Mouse (Mus musculus) gastrocnemius, postnatal 4 days (tissue): ENCODE results near the gene Eef1a1. TPM values are rescaled to one million over a fixed set of nuclear protein-coding genes. Genes with fewer than 3 reads are reported as not detected.
"Not testable (repeated sequence)": the region's sequence is repeated elsewhere in the genome, so short reads cannot be mapped to it uniquely, and the experiment has no call there.

Experiments used
- DNase-seq, 2 experiments: peaks; one replicate each; pipeline ENCODE4 v3.0.0; 2021 to 2022; ENCODE audit warnings: low spot score in 2 of 2, mixed read lengths in 2 of 2
- total RNA-seq, 2 experiments: library from RNA; stranded (reverse); gene quantifications; 2 replicates each; pipeline ENCODE4 v1.2.3; 2021

The Eef1a1 gene
- total RNA-seq, 2 experiments from 2014 or later, result 5,472 to 6,062 TPM

DNA sequence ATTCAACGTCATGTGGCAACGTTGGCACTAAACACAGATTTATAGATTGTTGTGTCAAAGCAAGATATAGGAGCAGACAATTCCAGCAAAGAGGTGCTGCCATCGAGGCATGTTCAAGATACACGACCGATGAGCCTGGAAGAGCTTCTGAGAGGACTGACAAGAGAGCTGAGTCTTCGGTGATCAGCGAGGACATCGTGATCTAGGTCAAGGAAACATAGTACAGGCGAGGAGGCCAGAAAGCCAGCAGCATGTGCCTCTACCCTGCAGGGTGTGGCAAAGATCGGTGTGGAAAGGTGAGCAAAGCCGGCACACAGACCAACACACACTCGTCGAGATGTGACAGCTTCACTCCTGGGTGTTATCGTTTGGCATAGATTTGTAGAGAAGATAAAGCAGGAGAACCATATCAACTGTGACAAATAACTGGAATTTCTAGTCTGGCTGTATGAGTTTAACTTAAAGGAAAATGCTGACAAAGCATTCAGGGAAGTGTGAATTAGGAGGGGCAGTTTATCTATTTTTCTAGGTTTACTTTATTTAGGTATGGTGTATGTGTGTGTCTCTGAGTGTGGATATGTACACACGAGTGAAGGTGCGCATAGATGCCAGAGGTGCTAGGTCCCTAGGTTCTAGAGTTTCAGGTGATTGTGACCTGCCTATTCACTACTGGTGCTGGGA lies 19.3 kb upstream of the Eef1a1 start:
- DNase-seq, result no peak

DNA sequence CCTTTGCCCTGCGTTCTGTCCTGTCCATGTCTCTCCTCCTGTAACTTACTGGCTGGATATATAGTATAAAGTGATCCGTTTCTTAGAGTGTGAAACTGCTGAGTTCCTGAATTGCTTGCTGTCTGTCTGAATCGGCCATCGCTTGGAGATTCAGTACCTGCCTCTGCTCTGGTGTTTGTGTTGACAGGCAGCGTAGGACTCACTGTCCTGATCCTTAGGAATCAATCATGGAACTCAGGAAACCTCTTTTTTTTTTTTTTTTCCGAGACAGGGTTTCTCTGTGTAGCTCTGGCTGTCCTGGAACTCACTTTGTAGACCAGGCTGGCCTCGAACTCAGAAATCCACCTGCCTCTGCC lies 17.7 kb upstream of the Eef1a1 start:
- DNase-seq, result no peak

DNA sequence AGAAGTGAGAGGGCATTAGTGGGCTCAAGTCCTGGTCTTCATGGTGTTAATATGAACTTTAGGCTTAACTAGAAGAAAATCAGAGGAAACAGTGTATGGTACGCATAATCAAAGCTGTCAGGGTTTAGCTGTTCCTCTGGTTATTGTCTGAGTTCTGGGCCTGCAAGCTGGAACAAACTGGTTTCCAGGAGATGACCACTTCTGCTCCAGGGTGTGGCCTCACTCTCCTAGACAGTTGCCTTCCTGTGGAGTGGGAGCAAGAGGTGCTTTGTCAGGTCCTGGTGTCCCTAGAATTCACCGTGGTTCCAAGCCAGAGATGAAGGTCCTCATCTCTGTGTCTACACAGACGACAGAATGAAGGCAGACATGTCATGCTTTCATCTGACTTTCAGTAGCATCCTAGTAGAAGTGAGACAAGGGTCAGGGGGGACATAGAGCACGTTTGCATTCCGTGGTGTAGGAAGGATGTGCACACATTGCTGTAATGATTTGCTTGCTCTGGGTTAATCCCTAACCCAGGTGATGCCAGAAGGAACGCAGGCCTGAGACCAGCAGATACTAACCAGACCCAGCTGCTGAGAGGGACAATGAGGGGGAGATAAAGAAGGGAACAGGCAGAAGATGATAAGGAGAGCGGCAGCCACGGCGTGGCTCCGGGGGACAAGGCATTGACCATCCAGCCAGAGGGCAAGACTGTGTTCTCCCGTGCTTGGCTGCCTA lies 17.2 kb upstream of the Eef1a1 start:
- DNase-seq, result no peak

DNA sequence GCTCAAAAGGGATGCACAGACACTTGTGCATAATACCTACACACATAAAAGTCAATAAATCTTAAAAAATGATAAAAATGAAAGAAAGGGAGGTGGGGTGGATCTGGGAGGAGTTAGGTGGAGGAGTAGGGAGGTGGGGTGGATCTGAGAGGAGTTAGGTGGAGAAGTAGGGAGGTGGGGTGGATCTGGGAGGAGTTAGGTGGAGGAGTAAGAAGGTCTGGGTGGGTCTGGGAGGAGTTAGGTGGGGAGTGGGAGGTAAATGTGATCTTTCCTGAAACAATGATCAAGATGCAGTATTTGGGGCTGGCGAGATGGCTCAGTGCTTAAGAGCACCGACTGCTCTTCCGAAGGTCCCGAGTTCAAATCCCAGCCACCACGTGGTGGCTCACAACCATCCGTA lies 16.3 kb upstream of the Eef1a1 start:
- no peak for DNase-seq

DNA sequence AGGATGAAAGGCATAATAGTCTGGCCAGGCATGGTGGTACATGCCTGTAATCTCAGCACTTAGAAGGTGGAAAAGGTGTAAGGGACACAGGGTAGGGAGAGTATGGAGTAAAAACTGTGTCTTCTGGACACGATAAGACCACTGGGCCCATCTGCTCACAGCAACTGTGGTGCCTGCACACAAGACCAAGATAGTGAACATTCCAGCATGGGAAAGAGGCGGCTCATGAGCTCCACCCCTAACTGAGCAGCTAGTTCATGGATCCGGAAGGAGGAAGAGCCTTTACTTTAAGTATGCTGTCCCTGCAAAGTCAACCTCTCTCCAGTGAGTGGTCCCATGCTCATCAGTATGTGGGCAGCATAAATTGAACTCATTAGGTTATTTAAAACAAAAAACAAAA lies 15.7 kb upstream of the Eef1a1 start:
- no peak for DNase-seq

DNA sequence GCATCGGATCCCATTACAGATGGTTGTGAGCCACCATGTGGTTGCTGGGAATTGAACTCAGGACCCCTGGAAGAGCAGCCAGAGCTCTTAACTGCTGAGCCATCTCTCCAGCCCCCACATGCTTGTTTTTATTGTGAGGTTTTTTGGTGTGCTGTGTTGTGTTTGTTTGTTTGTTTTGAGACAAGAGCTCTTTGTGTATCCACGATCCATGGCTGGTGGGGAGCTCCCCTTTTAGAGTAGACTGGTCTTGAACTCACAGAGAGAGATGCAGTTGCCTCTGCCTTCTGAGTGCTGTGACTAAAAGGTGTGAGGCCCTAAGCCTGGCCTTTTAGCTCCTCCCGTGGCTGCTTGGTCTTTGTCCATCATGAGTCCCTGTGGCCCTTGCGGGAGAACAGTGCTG lies 15.2 kb upstream of the Eef1a1 start:
- no peak for DNase-seq

DNA sequence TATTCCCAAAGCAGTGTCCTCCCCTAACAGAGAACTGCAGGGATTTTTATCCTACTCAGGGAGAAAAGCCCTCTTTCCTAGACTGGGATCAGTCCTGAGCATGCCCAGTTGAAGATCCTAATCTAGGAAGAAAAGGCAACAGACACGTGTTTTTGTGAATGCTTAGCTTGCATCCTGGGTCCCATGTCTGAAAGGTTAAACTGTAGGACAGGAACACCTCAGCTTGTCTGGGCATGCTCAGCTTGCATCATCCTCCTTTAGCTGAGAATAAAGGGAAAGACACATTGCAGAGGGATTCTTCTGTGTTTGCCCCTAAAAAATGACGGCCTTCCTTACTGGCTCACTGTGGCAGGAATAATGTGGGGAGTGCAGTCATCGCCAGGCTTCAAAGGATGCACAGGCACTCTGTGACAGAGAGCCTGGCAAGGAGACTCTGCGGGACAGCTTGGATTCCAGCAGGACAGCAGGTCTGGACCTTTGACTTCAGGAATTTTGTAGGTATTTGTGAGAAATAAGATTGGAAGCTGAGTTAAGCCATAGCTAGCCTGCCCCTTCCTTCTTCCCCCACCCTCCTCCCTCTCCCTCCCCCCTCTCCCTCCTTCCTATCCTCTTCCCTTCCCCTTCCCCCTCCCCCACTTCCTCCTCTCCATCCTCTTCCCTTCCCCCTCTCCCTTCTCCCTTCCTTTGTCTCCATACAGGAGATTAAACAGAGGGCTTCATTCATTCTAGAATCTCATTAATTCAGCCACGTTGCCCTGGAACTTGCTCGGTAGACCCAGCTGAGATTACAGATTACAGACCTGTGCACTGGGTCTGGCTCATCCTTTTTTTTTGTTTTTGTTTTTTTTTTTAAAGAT lies 14.5 kb upstream of the Eef1a1 start:
- DNase-seq, result no peak

DNA sequence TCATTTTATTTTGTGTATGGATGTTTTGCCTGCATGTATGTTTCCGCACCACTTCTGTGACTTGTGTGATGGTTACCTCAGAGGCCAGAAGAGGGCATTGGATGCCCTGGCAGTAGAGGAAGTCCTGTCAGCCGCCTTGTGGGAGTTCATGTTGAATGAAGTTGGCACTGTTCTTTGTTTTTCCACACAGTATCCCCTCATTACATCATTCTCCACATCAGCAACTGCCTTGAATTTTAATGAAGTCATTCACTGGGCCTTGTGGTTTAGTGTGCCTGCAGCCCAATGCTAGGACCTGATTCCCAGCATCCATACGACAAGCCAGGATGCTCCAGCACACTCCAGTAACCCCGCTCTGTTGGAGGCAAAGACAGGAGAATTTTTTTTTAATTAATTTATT lies 12.3 kb upstream of the Eef1a1 start:
- no peak for DNase-seq

DNA sequence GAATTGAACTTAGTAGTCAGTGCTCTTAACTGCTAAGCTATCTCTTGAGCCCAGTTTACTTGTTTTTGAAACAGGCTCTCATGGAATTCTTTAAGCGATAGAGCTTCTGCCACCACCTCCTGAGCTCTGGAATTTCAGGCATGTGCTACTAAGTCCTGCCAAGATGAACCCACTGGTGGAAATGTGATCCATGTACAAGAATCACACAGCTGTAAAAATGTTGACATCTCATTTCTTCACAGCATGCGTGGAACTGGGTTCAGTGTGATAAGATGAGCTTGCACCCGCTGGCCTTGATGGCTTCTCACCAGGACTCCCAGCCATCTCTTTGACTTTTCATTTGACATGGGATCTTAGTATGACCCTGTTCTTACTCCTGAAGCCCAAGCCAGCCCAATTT lies 11.4 kb upstream of the Eef1a1 start:
- no peak for DNase-seq

DNA sequence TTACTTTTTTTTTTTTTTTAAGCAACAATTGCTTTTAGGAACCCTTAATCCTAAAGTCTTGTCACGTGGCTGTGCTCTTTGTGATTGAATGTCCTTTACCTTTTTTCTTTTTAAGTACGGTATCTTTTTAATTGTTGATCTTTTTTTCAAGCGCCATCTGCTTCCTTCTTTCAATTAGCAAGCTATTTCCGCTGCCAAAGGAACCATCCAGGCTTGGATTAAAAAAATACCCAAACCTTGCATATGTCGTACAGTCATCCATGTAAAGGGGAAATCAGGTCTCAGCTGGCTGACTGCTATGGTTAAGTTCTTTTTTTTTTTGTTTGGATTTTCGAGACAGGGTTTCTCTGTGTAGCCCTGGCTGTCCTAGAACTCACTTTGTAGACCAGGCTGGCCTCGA lies 4.2 kb upstream of the Eef1a1 start:
- no peak for DNase-seq

DNA sequence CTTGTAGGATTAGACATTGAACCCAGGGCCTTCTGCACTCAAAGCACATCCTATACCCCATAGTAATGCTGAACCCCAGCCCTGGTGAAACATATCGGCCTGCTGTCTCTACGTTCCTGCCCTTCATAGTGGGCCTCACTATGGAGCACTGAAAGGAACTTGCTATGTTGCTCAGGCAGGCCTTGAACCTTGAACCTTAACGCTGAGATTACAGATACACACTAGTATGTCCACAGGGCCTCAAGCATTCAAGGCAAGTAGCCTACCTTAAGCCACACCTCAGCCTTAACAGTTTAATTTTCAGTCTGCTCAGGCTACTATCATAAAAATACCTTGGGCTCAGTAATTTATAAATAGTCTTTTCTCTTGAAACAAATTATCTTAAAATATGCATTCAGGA lies 3.3 kb upstream of the Eef1a1 start:
- no peak for DNase-seq

DNA sequence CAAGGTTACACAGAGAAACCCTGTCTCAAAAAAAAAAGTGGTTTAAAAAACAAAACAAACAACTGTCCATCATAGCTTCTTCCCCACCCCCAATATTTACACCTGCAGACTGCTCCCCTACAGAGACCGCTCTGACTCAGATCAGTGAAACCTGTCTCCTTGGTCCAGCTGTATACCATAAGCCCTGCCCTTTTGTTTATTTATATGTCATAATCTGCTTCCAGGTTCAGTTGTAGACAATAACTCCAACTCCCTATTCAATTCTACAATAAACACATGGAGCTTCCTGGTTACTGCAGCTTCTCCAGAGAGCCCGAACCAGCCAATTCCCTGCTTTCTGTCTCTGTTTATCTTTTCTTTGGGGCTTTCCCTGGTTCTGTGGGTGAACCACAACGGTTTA lies 2.2 kb upstream of the Eef1a1 start:
- DNase-seq, result no peak

DNA sequence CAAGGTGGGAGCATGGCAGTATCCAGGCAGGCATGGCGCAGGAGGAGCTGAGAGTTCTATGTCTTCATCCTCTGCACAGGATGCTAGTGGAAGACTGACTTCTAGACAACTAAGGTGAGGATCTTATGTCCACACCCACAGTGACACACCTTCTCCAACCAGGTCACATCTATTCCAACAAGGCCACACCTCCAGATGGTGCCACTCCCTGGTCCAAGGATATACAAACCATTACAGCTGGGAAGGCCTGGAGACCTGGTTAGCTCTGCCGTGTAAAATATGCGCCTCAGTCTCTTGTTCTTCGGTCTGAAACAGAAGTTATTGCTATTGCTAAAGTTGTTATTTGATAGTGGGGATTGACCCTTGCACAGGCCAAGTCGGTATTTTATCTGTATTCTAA lies 930 bp downstream of the Eef1a1 start:
- DNase-seq, result not testable (repeated sequence)

DNA sequence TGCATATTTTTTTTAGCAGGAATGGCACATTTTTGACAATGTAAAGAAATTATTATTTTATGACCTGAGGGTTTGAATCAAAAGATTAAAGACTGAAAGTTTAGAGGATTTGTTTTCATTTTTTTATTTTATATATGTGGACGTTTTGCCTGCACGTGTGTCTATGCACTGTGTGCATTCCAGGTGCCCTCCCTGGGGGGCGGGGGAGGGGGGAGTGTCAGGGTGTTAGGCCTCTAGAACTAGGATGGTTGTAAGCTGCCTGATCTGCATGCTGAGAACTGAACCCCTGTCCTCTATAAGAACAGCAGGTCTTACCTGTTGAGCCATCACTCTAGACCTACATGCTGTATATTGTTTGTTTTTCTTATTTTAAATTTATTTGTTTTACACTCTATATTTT lies 4.3 kb downstream of the Eef1a1 start:
- no peak for DNase-seq

DNA sequence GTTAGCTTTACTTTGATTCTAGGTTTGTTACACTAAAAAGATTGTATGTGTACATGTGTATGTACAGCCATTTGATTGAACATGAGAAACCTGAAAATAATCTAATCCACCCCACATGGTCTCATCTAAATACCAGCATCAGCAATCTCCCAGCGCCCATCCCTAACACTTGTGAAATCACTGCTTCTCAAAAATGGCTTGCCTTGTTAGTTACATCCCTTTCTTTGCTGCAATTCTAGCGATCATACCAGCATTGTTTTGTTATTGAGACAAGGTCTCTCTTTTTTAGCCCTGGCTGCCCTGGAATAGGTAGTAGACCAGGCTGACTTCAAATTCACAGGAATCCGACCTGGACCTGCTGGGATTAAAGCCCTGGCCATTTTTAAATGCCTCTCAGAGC lies 6.6 kb downstream of the Eef1a1 start:
- no peak for DNase-seq

DNA sequence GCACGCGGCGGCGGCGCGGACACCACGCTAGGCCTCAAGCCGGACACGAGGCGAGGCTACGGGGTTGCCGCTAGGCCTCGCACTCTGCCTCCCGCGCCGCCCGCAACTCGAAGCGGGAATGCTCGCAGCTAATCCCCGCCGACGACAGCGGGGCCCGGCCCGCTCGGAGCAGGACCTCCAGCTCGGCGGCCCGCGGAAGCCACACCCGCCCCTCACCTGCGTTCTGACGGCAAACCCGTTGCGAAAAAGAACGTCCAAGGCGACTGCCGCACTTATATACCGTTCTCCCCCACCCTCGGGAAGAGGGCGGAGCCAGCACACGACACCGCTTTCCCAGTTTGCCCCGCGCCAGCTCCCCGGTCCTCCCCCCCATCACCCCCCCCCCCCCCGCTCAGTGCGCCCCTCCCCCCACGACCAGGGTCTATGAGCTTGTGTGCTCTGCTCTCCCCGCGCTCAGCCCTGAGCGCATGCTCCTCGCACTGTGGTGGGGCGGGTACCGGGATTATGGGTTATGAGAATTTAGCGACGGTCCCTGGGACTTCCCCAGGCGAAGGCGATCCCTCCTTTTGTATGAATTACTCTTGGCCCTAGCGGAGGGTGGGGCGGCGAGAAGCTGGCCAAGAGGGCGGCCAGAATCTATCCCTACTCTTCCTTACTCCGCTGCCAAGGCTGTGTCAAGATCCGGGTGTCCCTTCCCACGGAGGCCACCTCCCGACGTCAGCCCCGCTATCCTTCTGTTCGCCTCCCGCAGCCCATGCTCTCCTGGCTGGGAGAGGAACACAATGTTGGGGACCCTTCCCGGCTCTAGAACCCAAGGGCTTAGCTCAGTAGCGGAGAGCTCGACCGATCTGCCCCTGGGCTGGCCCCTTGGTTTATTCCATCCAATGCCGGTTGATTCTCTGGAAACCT lies 7.3 kb downstream of the Eef1a1 start:
- peak; percentile 85 to 93 for DNase-seq

DNA sequence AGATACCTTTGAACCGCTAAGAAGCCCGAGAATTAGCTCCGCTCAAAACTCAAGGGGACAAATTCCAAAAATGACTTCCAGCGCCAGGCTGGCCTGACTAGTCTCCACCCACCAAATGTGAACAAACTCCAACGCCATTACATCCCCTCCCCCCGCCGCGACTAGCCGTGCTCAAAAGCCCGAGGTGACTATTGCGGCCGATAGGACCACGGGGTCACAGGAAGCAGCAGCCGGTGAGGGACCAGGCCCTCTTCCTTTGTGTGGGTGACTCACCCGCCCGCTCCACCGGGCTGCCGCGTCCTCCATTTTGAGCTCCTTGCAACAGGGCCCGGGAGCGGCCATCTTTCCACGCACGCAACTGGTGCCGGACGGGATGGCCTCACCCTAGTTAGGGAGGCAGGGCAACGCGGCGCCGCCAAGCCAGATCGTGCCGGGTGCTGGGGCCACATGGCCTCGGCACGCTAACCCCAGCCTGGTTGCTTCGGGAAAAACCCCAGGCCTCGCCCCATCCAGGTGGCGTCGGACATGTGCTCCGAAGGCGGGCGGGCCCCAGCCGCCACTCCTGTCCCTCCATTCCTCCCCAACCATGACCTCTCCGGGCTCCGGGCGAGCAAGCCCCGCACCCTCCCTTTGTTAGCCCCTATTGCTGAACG lies 8.1 kb downstream of the Eef1a1 start:
- DNase-seq, result peak; percentile 73 to 82

DNA sequence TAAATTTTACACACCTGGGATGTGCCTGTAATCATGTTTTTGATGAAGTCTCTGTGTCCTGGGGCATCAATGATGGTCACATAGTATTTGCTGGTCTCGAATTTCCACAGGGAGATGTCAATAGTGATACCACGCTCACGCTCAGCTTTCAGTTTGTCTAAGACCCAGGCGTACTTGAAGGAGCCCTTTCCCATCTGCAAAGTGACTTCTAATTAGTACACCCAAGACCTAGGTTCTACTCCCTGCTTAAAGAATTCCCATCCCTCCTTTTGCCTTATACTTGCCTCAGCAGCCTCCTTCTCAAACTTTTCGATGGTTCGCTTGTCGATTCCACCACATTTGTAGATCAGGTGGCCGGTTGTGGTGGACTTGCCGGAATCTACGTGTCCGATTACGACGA lies 8.7 kb downstream of the Eef1a1 start:
- not testable (repeated sequence) for DNase-seq

DNA sequence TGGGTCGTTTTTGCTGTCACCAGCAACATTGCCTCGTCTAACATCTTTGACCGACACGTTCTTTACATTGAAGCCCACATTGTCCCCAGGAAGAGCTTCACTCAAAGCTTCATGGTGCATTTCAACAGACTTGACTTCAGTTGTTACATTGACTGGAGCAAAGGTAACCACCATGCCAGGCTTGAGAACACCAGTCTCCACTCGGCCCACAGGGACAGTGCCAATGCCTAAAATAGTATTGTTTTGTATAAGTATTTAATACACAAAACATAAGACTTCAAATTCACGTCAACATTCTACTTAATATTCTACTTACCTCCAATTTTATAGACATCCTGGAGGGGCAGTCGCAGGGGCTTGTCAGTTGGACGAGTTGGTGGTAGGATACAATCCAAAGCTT lies 9.6 kb downstream of the Eef1a1 start:
- DNase-seq, result not testable (repeated sequence)

DNA sequence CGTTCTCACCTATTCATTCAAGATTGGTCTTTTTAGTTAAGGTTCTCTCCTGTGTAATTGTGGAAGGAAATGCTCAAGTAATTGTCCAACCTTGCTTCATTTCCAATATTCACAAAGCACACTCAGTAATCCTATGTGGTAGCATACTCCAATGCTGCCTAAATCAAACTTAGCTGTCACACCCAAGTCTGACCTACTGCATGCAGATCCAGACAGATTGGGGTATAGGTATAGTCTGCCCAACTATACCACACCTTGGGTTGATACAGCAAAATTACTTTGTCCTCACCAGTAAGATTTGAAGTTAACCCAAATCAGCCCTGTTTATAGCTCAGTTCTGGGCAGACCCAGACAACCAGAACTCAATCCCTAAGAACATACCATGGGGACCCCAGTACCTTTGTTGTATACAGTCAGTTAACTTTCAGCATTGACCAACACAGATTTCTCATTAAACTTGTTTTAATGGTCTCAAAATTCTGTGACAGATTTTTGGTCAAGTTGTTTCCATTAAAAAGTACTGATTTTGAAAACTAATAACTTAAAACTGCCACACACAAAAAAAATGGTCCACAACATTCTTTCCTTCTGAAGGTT lies 10.8 kb downstream of the Eef1a1 start:
- not testable (repeated sequence) for DNase-seq
